Mouse (Mus musculus) liver, embryonic 15.5 days (tissue): ENCODE data around the gene A1cf. TPM values are rescaled to one million over a fixed set of nuclear protein-coding genes. Genes with fewer than 3 reads are reported as not detected.

ENCODE experiments used
- ATAC-seq: fragments of 200-750 bp; cut with Nextera tagmentation; 2 replicates; pipeline ENCODE4 v1.8.0; 2017; ENCODE audit warnings: moderate number of reproducible peaks, mild to moderate bottlenecking, moderate library complexity; ENCODE audit not compliant: insufficient read depth
- H3K27ac ChIP-seq: fragments of 300-500 bp; sonication (generic); replicated peaks from 2 replicates; pipeline ENCODE4 v1.5.1; 2015; ENCODE audit warnings: mild to moderate bottlenecking, inconsistent platforms
- H3K27me3 ChIP-seq: fragments of 300-500 bp; sonication (generic); 2 replicates; pipeline ENCODE4 v1.6.1; 2015; ENCODE audit warnings: mild to moderate bottlenecking, inconsistent platforms
- H3K36me3 ChIP-seq: fragments of 300-500 bp; sonication (generic); replicated peaks from 2 replicates; pipeline ENCODE4 v1.6.1; 2015; ENCODE audit warnings: moderate library complexity, mild to moderate bottlenecking, inconsistent platforms
- H3K4me1 ChIP-seq: fragments of 300-500 bp; sonication (generic); replicated peaks from 2 replicates; pipeline ENCODE4 v1.6.1; 2015; ENCODE audit warnings: inconsistent platforms
- H3K4me2 ChIP-seq: fragments of 300-500 bp; sonication (generic); 2 replicates; pipeline ENCODE4 v1.6.1; 2015; ENCODE audit warnings: moderate library complexity, mild to moderate bottlenecking, inconsistent platforms
- H3K4me3 ChIP-seq: fragments of 300-500 bp; sonication (generic); replicated peaks from 2 replicates; pipeline ENCODE4 v1.5.1; 2015; ENCODE audit warnings: mild to moderate bottlenecking, inconsistent platforms
- H3K9ac ChIP-seq: fragments of 300-500 bp; sonication (generic); 2 replicates; pipeline ENCODE4 v1.6.1; 2015; ENCODE audit warnings: moderate library complexity, mild to moderate bottlenecking, inconsistent platforms
- H3K9me3 ChIP-seq: fragments of 300-500 bp; sonication (generic); replicated peaks from 2 replicates; pipeline ENCODE4 v1.6.1; 2016; ENCODE audit warnings: inconsistent platforms
- WGBS: fragments of 180-500 bp; shearing (Covaris S2); methylation state at CpG from one replicate; pipeline ENCODE4 v1.1.7; 2015; ENCODE audit warnings: mixed read lengths; ENCODE audit not compliant: insufficient replicate concordance; 5-methylcytosine and 5-hydroxymethylcytosine counted together
- polyA plus RNA-seq: library from polyadenylated mRNA; unstranded; fragments of >200 nt; fragmentation: Nextera tagmentation; extraction: Ambion mirVana; gene quantifications from 2 replicates; pipeline ENCODE4 v1.2.1, GENCODE M21; 2015

Gene A1cf
- polyA plus RNA-seq, 1 experiment from 2014 or later, result 8.1 TPM

DNA sequence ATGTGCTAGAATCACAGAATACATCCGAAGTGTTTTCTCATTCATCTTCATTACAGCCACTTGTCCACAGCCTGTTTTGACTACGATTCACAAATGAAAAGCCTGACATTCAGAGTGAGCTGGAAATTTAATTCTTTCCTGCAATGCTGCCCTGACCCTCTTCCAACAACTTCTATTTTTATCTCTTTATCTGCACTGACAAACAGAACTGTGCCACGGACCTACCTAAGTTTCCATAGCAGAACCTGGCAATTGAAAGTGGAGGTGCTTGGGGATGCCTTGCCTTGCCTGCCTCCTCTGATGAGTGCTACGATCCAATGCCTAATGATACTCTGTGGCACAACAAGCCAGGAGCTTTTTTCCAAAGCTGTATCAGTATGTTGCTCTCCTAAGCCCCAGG is 21.4 kb downstream of the A1cf start:
- H3K27ac ChIP-seq, result no peak overlapping the region
- peaks cover 3% of the 10 kb centered on the region; the same call in 1 of the 2 replicates for H3K4me1 ChIP-seq
- 48% methylated on average over 4 of the region's 4 CpGs for WGBS
- H3K4me2 ChIP-seq, result no peak overlapping the region
- no peak overlapping the region for H3K9ac ChIP-seq
- no peaks in the 10 kb centered on the region for H3K27me3 ChIP-seq
- ATAC-seq, result no peak
- H3K36me3 ChIP-seq, result no peaks in the 10 kb centered on the region
- H3K4me3 ChIP-seq, result no peak overlapping the region
- H3K9me3 ChIP-seq, result no peaks in the 10 kb centered on the region

GRCm38 (mm10) chr19:31891001-31891893 is 22.7 kb downstream of the A1cf start:
- Histone ChIP-seq H3K4me1 (peaks cover 3% of the 10 kb centered on the region; the same call in 1 of the 2 replicates), H3K27me3 (no peaks in the 10 kb centered on the region), H3K9me3 (no peaks in the 10 kb centered on the region), H3K4me2 (no peak overlapping the region), H3K27ac (no peak overlapping the region), H3K36me3 (no peaks in the 10 kb centered on the region), H3K9ac (no peak overlapping the region), H3K4me3 (no peak overlapping the region)
- no peak for ATAC-seq
- WGBS, result 44% methylated on average over 6 of the region's 6 CpGs

DNA sequence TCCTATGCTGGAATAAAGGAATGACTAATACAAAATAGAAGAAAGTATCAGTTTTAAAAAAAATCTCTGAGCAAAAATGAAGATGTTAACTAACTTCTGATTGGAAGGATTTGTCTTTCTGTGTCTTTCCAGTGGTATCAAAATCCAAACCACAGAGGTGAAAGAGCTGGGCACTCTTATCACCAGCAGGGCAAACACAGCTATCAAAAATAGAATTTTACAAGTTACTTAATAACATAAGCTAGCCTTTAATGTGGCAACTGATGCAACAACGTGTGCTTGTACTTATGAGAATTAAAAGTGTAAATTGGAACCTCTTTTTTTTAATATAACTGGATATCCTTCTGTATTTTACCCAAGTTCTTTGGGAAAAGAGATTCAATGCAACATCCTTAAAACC is 27.4 kb downstream of the A1cf start:
- ATAC-seq, result no peak
- no peak overlapping the region for H3K4me3 ChIP-seq
- no peak overlapping the region for H3K9ac ChIP-seq
- WGBS, result 35% methylated on average over 1 of the region's 1 CpGs
- no peaks in the 10 kb centered on the region for H3K36me3 ChIP-seq
- no peak overlapping the region for H3K4me2 ChIP-seq
- H3K9me3 ChIP-seq, result no peaks in the 10 kb centered on the region
- H3K27me3 ChIP-seq, result no peaks in the 10 kb centered on the region
- no peak overlapping the region for H3K27ac ChIP-seq
- H3K4me1 ChIP-seq, result no peaks in the 10 kb centered on the region; the same call in 1 of the 2 replicates

GRCm38 (mm10) chr19:31896711-31897110 is 28.1 kb downstream of the A1cf start:
- 38% methylated on average over 1 of the region's 1 CpGs for WGBS

GRCm38 (mm10) chr19:31905671-31906070 is 37.1 kb downstream of the A1cf start:
- H3K9ac ChIP-seq, result no peak overlapping the region
- ATAC-seq, result no peak

More at GRCm38 (mm10) chr19:31896711-31897110, 28.1 kb downstream of the A1cf start:
- no peaks in the 10 kb centered on the region for H3K36me3 ChIP-seq
- no peaks in the 10 kb centered on the region for H3K9me3 ChIP-seq
- H3K27ac ChIP-seq, result no peak overlapping the region
- no peaks in the 10 kb centered on the region for H3K27me3 ChIP-seq
- ATAC-seq, result no peak
- H3K4me3 ChIP-seq, result no peak overlapping the region
- H3K4me2 ChIP-seq, result no peak overlapping the region
- H3K9ac ChIP-seq, result no peak overlapping the region
- H3K4me1 ChIP-seq, result no peaks in the 10 kb centered on the region; the same call in 1 of the 2 replicates

GRCm38 (mm10) chr19:31910423-31910822 is 41.9 kb downstream of the A1cf start:
- no peak overlapping the region for H3K9ac ChIP-seq
- WGBS, result 17% methylated on average over 6 of the region's 6 CpGs
- H3K4me1 ChIP-seq, result 0 out of 2 replicates have a peak, but pooled peaks cover 4% of the 10 kb centered on the region
- H3K36me3 ChIP-seq, result 0 out of 2 replicates have a peak, but pooled peaks cover 3% of the 10 kb centered on the region
- ATAC-seq, result no peak
- H3K9me3 ChIP-seq, result no peaks in the 10 kb centered on the region
- no peak overlapping the region for H3K27ac ChIP-seq
- H3K4me2 ChIP-seq, result no peak overlapping the region
- no peaks in the 10 kb centered on the region for H3K27me3 ChIP-seq
- H3K4me3 ChIP-seq, result no peak overlapping the region

More at GRCm38 (mm10) chr19:31905671-31906070, 37.1 kb downstream of the A1cf start:
- Histone ChIP-seq H3K4me1 (0 out of 2 replicates have a peak, but pooled peaks cover 4% of the 10 kb centered on the region), H3K9me3 (no peaks in the 10 kb centered on the region), H3K4me3 (no peak overlapping the region), H3K27ac (no peak overlapping the region), H3K27me3 (no peaks in the 10 kb centered on the region), H3K4me2 (no peak overlapping the region), H3K36me3 (0 out of 2 replicates have a peak, but pooled peaks cover 3% of the 10 kb centered on the region)
- 62% methylated on average over 7 of the region's 7 CpGs for WGBS

- ATAC-seq, result no peak
- H3K36me3 ChIP-seq, result 0 out of 2 replicates have a peak, but pooled peaks cover 3% of the 10 kb centered on the region
- no peak overlapping the region for H3K4me3 ChIP-seq
- 0 out of 2 replicates have a peak, but pooled peaks cover 4% of the 10 kb centered on the region for H3K4me1 ChIP-seq
- 59% methylated on average over 4 of the region's 4 CpGs for WGBS
- H3K9me3 ChIP-seq, result no peaks in the 10 kb centered on the region
- no peak overlapping the region for H3K27ac ChIP-seq
- no peak overlapping the region for H3K4me2 ChIP-seq
- H3K27me3 ChIP-seq, result no peaks in the 10 kb centered on the region
- H3K9ac ChIP-seq, result no peak overlapping the region
Observed at GRCm38 (mm10) chr19:31913946-31914345, 45.4 kb downstream of the A1cf start.

DNA sequence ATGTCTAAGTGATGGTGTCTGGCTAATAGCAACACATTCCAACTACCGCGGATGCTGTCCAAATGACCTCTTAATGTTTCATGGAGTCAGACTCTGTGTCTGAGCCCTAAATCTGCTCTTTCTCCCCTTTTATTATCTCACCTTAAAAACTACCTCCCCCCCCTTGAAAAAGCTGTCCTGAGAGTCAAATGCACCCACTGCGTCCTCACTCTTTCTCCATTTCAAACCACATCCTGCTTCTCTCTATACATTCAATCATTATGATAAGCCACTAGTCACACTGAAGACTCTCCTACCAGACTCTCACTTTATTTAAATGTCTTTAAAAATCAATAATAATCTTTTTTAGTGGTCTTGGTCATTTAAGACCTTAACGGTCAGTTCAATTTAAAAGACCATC is 51.8 kb downstream of the A1cf start:
- no peak overlapping the region for H3K4me2 ChIP-seq
- no peaks in the 10 kb centered on the region for H3K27me3 ChIP-seq
- no peak overlapping the region for H3K4me3 ChIP-seq
- H3K4me1 ChIP-seq, result no peaks in the 10 kb centered on the region
- no peaks in the 10 kb centered on the region for H3K9me3 ChIP-seq
- no peak for ATAC-seq
- H3K36me3 ChIP-seq, result no peaks in the 10 kb centered on the region
- H3K27ac ChIP-seq, result no peak overlapping the region
- WGBS, result 71% methylated on average over 4 of the region's 4 CpGs
- no peak overlapping the region for H3K9ac ChIP-seq

- Histone ChIP-seq H3K9me3 (no peaks in the 10 kb centered on the region), H3K9ac (no peak overlapping the region), H3K4me1 (no peaks in the 10 kb centered on the region), H3K27me3 (no peaks in the 10 kb centered on the region), H3K36me3 (0 out of 2 replicates have a peak, but pooled peaks cover 4% of the 10 kb centered on the region), H3K4me3 (no peak overlapping the region), H3K27ac (no peak overlapping the region), H3K4me2 (no peak overlapping the region)
- WGBS, result 59% methylated on average over 5 of the region's 5 CpGs
- no peak for ATAC-seq
Observed at GRCm38 (mm10) chr19:31921852-31922251, 53.3 kb downstream of the A1cf start.

- no peaks in the 10 kb centered on the region for H3K9me3 ChIP-seq
- H3K27ac ChIP-seq, result no peak overlapping the region
- peaks cover 6% of the 10 kb centered on the region; the same call in 1 of the 2 replicates for H3K36me3 ChIP-seq
- no peak overlapping the region for H3K4me2 ChIP-seq
- no peaks in the 10 kb centered on the region for H3K4me1 ChIP-seq
- H3K9ac ChIP-seq, result no peak overlapping the region
- no peaks in the 10 kb centered on the region for H3K27me3 ChIP-seq
- 61% methylated on average over 6 of the region's 6 CpGs for WGBS
- no peak for ATAC-seq
- H3K4me3 ChIP-seq, result no peak overlapping the region
Observed at GRCm38 (mm10) chr19:31923615-31924352, 55.2 kb downstream of the A1cf start.
